Mouse (Mus musculus) erythroid progenitor cell, adult 5-6 weeks (primary cell): ENCODE results near the gene 2010111I01Rik. TPM values are rescaled to one million over a fixed set of nuclear protein-coding genes. Genes with fewer than 3 reads are reported as not detected.
"Not testable (repeated sequence)": the region's sequence is repeated elsewhere in the genome, so short reads cannot be mapped to it uniquely, and the experiment has no call there.

Source experiments
- ATAC-seq: replicated peaks from 2 replicates; pipeline ENCODE4 v1.8.0; 2016; ENCODE audit warnings: moderate number of reproducible peaks, mild to moderate bottlenecking, moderate TSS enrichment, inconsistent platforms; ENCODE audit not compliant: poor library complexity, low FRiP score, severe bottlenecking
- total RNA-seq, 2 experiments: library from RNA; stranded (forward) in 1 of 2; stranded (reverse) in 1 of 2; fragments of 150-400 nt in 1 of 2; fragments of 186-747, 209-891 nt in 1 of 2; gene quantifications; 2 replicates each; pipeline versions ENCODE4 v1.2.3 to v1.2.4; 2015 to 2017; ENCODE audit warnings: low replicate concordance in 2 of 2

The 2010111I01Rik gene
- total RNA-seq, 2 experiments from 2014 or later, result 5.9 to 28.4 TPM

- no peak for ATAC-seq
These were observed 381.0 kb downstream of the 2010111I01Rik start for GRCm38 (mm10) chr13:63345476-63346225.

GRCm38 (mm10) chr13:63347639-63348038, 382.9 kb downstream of the 2010111I01Rik start:
- no peak for ATAC-seq

- no peak for ATAC-seq
These were observed 385.4 kb downstream of the 2010111I01Rik start for GRCm38 (mm10) chr13:63350076-63350475.

GRCm38 (mm10) chr13:63353312-63353711, 388.6 kb downstream of the 2010111I01Rik start:
- not testable (repeated sequence) for ATAC-seq

- ATAC-seq, result no peak
These were observed 391.4 kb downstream of the 2010111I01Rik start for GRCm38 (mm10) chr13:63356101-63356500.

GRCm38 (mm10) chr13:63356558-63356957, 391.9 kb downstream of the 2010111I01Rik start:
- ATAC-seq, result 0 out of 2 replicates have a peak, but pooled peaks have one; percentile 57

DNA sequence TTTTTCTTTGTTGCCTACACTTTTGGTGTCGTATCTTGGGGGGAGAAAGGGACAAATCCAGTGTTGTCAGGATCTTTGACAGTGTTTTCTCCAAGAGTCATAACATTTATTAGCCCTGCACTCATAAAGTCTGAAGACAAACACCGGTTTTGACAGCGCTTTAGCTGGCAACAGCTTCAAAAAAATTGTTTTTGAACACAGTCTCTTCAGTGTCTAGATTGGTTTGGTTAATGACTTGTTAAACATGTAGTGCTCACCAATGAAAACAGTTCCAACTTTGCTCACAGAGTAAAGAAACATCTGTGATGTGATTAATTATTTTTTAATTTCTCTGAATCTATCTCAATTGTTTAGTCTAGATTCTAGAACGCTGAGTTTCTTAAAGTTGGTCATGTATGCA, 394.7 kb downstream of the 2010111I01Rik start:
- no peak for ATAC-seq

- ATAC-seq, result no peak
These were observed 395.6 kb downstream of the 2010111I01Rik start for GRCm38 (mm10) chr13:63360111-63360885.

DNA sequence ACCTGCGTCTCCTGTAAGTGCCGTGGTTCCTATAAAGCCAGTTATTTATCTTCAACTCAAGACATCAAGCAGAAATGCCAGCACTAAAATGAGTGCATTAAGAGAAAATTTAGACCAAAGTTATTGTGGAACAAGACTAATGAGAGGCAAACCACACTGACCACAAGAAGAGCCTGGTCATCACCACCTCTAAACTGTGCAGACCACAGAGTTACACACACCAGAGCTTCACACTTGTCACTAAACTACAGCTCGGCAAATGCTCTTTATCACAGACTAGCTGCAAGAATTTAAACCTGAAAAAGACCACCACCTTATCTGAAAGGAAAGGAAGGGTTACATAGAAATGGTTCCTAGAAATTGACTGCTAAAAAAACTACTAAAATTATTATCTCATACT, 397.1 kb downstream of the 2010111I01Rik start:
- ATAC-seq, result no peak

GRCm38 (mm10) chr13:63373460-63374166, 408.9 kb downstream of the 2010111I01Rik start:
- ATAC-seq, result no peak

Other genes with a start within 250 kb of the 2010111I01Rik start
- 8.0 and 10.1 TPM in 2 replicates for gene Platr25, start 204.2 kb upstream of the 2010111I01Rik start, total RNA-seq (2015; ENCODE audit: low replicate concordance)
- gene Platr25, start 204.2 kb upstream of the 2010111I01Rik start, total RNA-seq (2017; ENCODE audit: low replicate concordance), result 7.8 and 10.3 TPM in 2 replicates
- gene Gm5141, start 179.1 kb upstream of the 2010111I01Rik start, total RNA-seq (2015; ENCODE audit: low replicate concordance), result 0.72 and 1.3 TPM in 2 replicates
- gene Gm5141, start 179.1 kb upstream of the 2010111I01Rik start, total RNA-seq (2017; ENCODE audit: low replicate concordance), result 0.77 TPM in 1 of 2 replicates, not detected in the other
- gene Fbp2, start 106.5 kb upstream of the 2010111I01Rik start, total RNA-seq (2015; ENCODE audit: low replicate concordance), result not detected in 2 replicates
- not detected in 2 replicates for gene Fbp2, start 106.5 kb upstream of the 2010111I01Rik start, total RNA-seq (2017; ENCODE audit: low replicate concordance)
- gene Fbp1, start 76.6 kb upstream of the 2010111I01Rik start, total RNA-seq (2015; ENCODE audit: low replicate concordance), result 1.4 and 5.9 TPM in 2 replicates
- gene Fbp1, start 76.6 kb upstream of the 2010111I01Rik start, total RNA-seq (2017; ENCODE audit: low replicate concordance), result 4.0 TPM in 1 of 2 replicates, not detected in the other